Mouse (Mus musculus) T-helper 1 cell (primary cell): ENCODE data around the gene Olfr898.

Source experiments
- in situ Hi-C: fragments of 300-600 bp; cut with MboI, MseI; formaldehyde crosslinking; loops from one replicate; pipeline ENCODE4 v1.15.1; 2025; ENCODE audit warnings: high pct_unique_total_duplicates

Gene Olfr898

GRCm38 (mm10) chr9:38348111-38348510 is at the start of gene Olfr898:
Gene Olfr898 (plus strand): TSS chr9:38348411.
- in situ Hi-C loops, result no loop called here

GRCm38 (mm10) chr9:38328760-38329159 is 19.5 kb upstream of the Olfr898 start, which contains the start of gene Olfr25:
Gene Olfr25 (plus strand): TSS chr9:38329060.
- in situ Hi-C loops, result loop anchor here (10.0 kb wide), 1 partner anchor 1684 kb away; the partner anchor contains the start of gene A630095E13Rik

- in situ Hi-C loops, result no loop called here
These were observed 18.4 kb downstream of the Olfr898 start, which contains the start of gene Olfr250 for GRCm38 (mm10) chr9:38366596-38366995. Gene Olfr250 (plus strand): TSS chr9:38366896.

- in situ Hi-C loops, result no loop called here
These were observed 28.6 kb downstream of the Olfr898 start, which contains the start of gene Olfr251 for GRCm38 (mm10) chr9:38376786-38377185. Gene Olfr251 (plus strand): TSS chr9:38377086.

- in situ Hi-C loops, result no loop called here
These were observed 53.2 kb downstream of the Olfr898 start, which contains the start of gene Olfr147 for GRCm38 (mm10) chr9:38401398-38401797. Gene Olfr147 (plus strand): TSS chr9:38401698.
